Comparison of ENCODE assay signal across 25 mouse cellular contexts in genomic region chr13:45195562-45195961, GRCm38 (mm10).
DNase-seq lines count a peak whose midpoint lies in the region; ATAC-seq and TF ChIP-seq lines count a peak whose summit lies in the region.
"Had no signal": no experiment of that assay in that cellular context is flagged by ENCODE, and none has a peak within 500 bp of the region (broad histone marks: within the 10 kb centered on the region; RNA-seq: fewer than 3 reads in every experiment).

No protein-coding gene starts in this region.

- 83% methylated on average over 2 of the region's 2 CpGs for WGBS in cerebellum, adult 2 months
- WGBS in liver, postnatal 0 days (ENCODE audit: insufficient replicate concordance), result 36% methylated on average over 2 of the region's 2 CpGs

- no peak for TF ChIP-seq CTCF in cerebellum, adult 2 months (IDR thresholded peaks at IDR 0.05; ENCODE audit: borderline replicate concordance, insufficient read depth, low read depth, low read length)
- no peak for TF ChIP-seq CTCF in liver, postnatal 0 days (IDR thresholded peaks at IDR 0.05; ENCODE audit: low read depth)

- peak; percentile 97 to 98 for ATAC-seq in hematopoietic stem cell, adult 5-6 weeks (replicated peaks in 1 of 2; ENCODE audit: insufficient read depth in 1 of 2, low FRiP score in 2 of 2, low TSS enrichment in 1 of 2, low read depth in 1 of 2, poor library complexity in 2 of 2, severe bottlenecking in 2 of 2)
- ATAC-seq in liver, postnatal 0 days, result no peak
- ATAC-seq: activated CD4-positive, CD25-positive, alpha-beta regulatory T cell, adult 4 months; CD4-positive, CD25-positive, alpha-beta regulatory T cell, adult 4 months; forebrain, embryonic 13.5 days; forebrain, embryonic 16.5 days had no signal

- H3K4me1 ChIP-seq in cerebellum, adult 2 months (ENCODE audit: control insufficient read depth, insufficient read depth, low read length), result no peaks in the 10 kb centered on the region
- H3K4me1 ChIP-seq in liver, postnatal 0 days (ENCODE audit: insufficient read depth), result no peaks in the 10 kb centered on the region
- H3K4me1 ChIP-seq: heart, embryonic 13.5 days; hindbrain, embryonic 12.5 days; hindbrain, embryonic 15.5 days had no signal

- no peak for TF ChIP-seq EP300 in liver, postnatal 0 days (IDR thresholded peaks at IDR 0.05; ENCODE audit: low read depth)

- no peak overlapping the region for H3K4me2 ChIP-seq in liver, postnatal 0 days (ENCODE audit: low read depth, low read length)
- H3K4me2 ChIP-seq: forebrain, embryonic 13.5 days; heart, embryonic 13.5 days; hindbrain, embryonic 12.5 days; hindbrain, embryonic 15.5 days had no signal

- H3K27ac ChIP-seq in cerebellum, adult 2 months (ENCODE audit: insufficient read depth, low read length), result no peak overlapping the region
- H3K27ac ChIP-seq in liver, postnatal 0 days (ENCODE audit: low read depth), result no peak overlapping the region
- H3K27ac ChIP-seq: forebrain, embryonic 10.5 days; forebrain, embryonic 13.5 days; heart, embryonic 13.5 days; hindbrain, embryonic 12.5 days; hindbrain, embryonic 15.5 days had no signal

- no peak overlapping the region for H3K4me3 ChIP-seq in cerebellum, adult 2 months (replicated peaks; ENCODE audit: insufficient read depth, low read depth, low read length)
- H3K4me3 ChIP-seq in liver, postnatal 0 days (ENCODE audit: low read depth, low read length), result no peak overlapping the region
- H3K4me3 ChIP-seq: forebrain, embryonic 10.5 days; forebrain, embryonic 13.5 days; heart, embryonic 13.5 days; hindbrain, embryonic 12.5 days; hindbrain, embryonic 15.5 days had no signal

- H3K36me3 ChIP-seq in liver, postnatal 0 days (replicated peaks; ENCODE audit: insufficient read depth, low read length), result no peaks in the 10 kb centered on the region
- H3K36me3 ChIP-seq: forebrain, embryonic 10.5 days; heart, embryonic 13.5 days; hindbrain, embryonic 12.5 days; hindbrain, embryonic 15.5 days had no signal

- no peaks in the 10 kb centered on the region for H3K27me3 ChIP-seq in cerebellum, adult 2 months (ENCODE audit: control insufficient read depth, insufficient read depth, low read length)
- H3K27me3 ChIP-seq in liver, postnatal 0 days (ENCODE audit: insufficient read depth, low read length), result peaks cover 29% of the 10 kb centered on the region
- H3K27me3 ChIP-seq: forebrain, embryonic 13.5 days; heart, embryonic 13.5 days; hindbrain, embryonic 12.5 days; hindbrain, embryonic 15.5 days had no signal

- TF ChIP-seq POLR2A in cerebellum, adult 2 months (IDR thresholded peaks at IDR 0.05; ENCODE audit: borderline replicate concordance, insufficient read depth, low read length), result no peak

- H3K9ac ChIP-seq in liver, postnatal 0 days (replicated peaks), result no peak overlapping the region
- H3K9ac ChIP-seq: forebrain, embryonic 13.5 days; heart, embryonic 13.5 days; hindbrain, embryonic 12.5 days; hindbrain, embryonic 15.5 days had no signal

- H3K9me3 ChIP-seq in liver, postnatal 0 days (ENCODE audit: low read length), result 0 out of 2 replicates have a peak, but pooled peaks cover 3% of the 10 kb centered on the region
- H3K9me3 ChIP-seq: forebrain, embryonic 10.5 days; forebrain, embryonic 13.5 days; heart, embryonic 13.5 days; hindbrain, embryonic 12.5 days; hindbrain, embryonic 15.5 days had no signal

- DNase-seq in 416B (ENCODE audit: low read depth), result peak; percentile 73
- peak; percentile 13 for DNase-seq in c-Kit-positive CD71-negative TER-119-negative erythroid progenitor cells, embryonic 14.5 days (ENCODE audit: low read depth)
- peak; percentile 13 for DNase-seq in naive thymus-derived CD4-positive, alpha-beta T cell, adult 2 months (ENCODE audit: low read depth)
- no peak for DNase-seq in cerebellum, adult 2 months
- no peak for DNase-seq in layer of hippocampus, postnatal 36 days
- DNase-seq in liver, postnatal 0 days, result no peak
- DNase-seq: adrenal gland, adult 8-10 months; adrenal gland, postnatal 25 days; cerebellum, adult 18-20 months; cerebellum, adult 9-11 months; cerebellum, postnatal 25 days; gastrocnemius, postnatal 10 days; gastrocnemius, postnatal 36 days; heart, adult 11 months; heart, postnatal 14 days; heart, postnatal 4 days had no signal

Comparison
In these comparisons a context has a peak if more than half of its experiments do, and no peak if none do; other contexts are left out.
1. DNase-seq: peak in 416B (single experiment), c-Kit-positive CD71-negative TER-119-negative erythroid progenitor cells, embryonic 14.5 days (single experiment) and naive thymus-derived CD4-positive, alpha-beta T cell, adult 2 months (single experiment); none in cerebellum, adult 2 months (0 of 2), layer of hippocampus, postnatal 36 days (0 of 2) and liver, postnatal 0 days (single experiment).